Mouse (Mus musculus) kidney, adult 8-10 months (tissue): ENCODE results near the gene Caap1.

Source experiments
- DNase-seq, 2 experiments: peaks; one replicate each; pipeline ENCODE4 v3.0.0; 2022

The Caap1 gene

GRCm38 (mm10) chr4:94476749-94477399 is 79.7 kb downstream of the Caap1 start:
- peak; percentile 3 to 21 for DNase-seq

- no peak for DNase-seq
Measured at GRCm38 (mm10) chr4:94473286-94473685, 83.3 kb downstream of the Caap1 start.

GRCm38 (mm10) chr4:94459424-94459823 is 97.2 kb downstream of the Caap1 start:
- DNase-seq = no peak

GRCm38 (mm10) chr4:94454857-94455256 is 101.7 kb downstream of the Caap1 start:
- DNase-seq = no peak
